Mouse (Mus musculus) megakaryocyte, embryonic 14.5 days (primary cell): ENCODE measurements around the gene Ppp1r27.

Source experiments
- FLI1 ChIP-seq: IDR thresholded peaks from 2 replicates; pipeline ENCODE4 v1.6.1; 2012; ENCODE audit warnings: low read length, inconsistent platforms, mixed read lengths
- GATA1 ChIP-seq: IDR thresholded peaks from 3 replicates; pipeline ENCODE4 v1.6.1; 2012; ENCODE audit warnings: mixed read lengths, low read length, inconsistent platforms, borderline replicate concordance

- TF ChIP-seq GATA1 = no peak
- no peak for TF ChIP-seq FLI1
Observed at GRCm38 (mm10) chr11:120549986-120550809, 734 bp downstream of the Ppp1r27 start.
